Mouse (Mus musculus) heart, postnatal 10 days (tissue): Measurements from ENCODE around the gene Atp6v0a1. TPM values are rescaled to one million over a fixed set of nuclear protein-coding genes. Genes with fewer than 3 reads are reported as not detected.

ENCODE experiments used
- microRNA-seq, 2 experiments: library from miRNA; unstranded; fragments of <30 nt; microRNA quantifications; one replicate each; pipeline ENCODE4 v1.2.0; 2022
- total RNA-seq, 2 experiments: library from RNA; stranded (reverse); gene quantifications; 2 replicates each; pipeline ENCODE4 v1.2.3; 2021

The Atp6v0a1 gene
- total RNA-seq, 2 experiments from 2014 or later: 89.6 to 93.8 TPM

Small RNAs within 50 kb of the gene (microRNA-seq; reads per million reads assigned to microRNA genes)
- gene Mir6928: 0.47 to 1.4 reads per million in 2 experiments

Other genes starting within 250 kb of the Atp6v0a1 start
- not detected for gene Kcnh4, start 249.5 kb upstream of the Atp6v0a1 start, total RNA-seq
- gene Hcrt, start 246.5 kb upstream of the Atp6v0a1 start, total RNA-seq: not detected
- 10 to 100 TPM; 10.4 to 12.6 TPM for gene Ghdc, start 238.5 kb upstream of the Atp6v0a1 start, total RNA-seq
- 10 to 100 TPM; 52.1 to 58.6 TPM for gene Stat5b, start 158.7 kb upstream of the Atp6v0a1 start, total RNA-seq
- 10 to 100 TPM; 22.9 to 26.9 TPM for gene Stat5a, start 150.1 kb upstream of the Atp6v0a1 start, total RNA-seq
- 100 to 1,000 TPM; 110 to 117 TPM for gene Stat3, start 69.9 kb upstream of the Atp6v0a1 start, total RNA-seq
- gene Cavin1, start 38.6 kb upstream of the Atp6v0a1 start, total RNA-seq: 100 to 1,000 TPM; 462 to 471 TPM
- gene Naglu, start 60.6 kb downstream of the Atp6v0a1 start, total RNA-seq: 1 to 10 TPM; 9.9 to 10.0 TPM
- gene Hsd17b1, start 69.0 kb downstream of the Atp6v0a1 start, total RNA-seq: under 1 TPM in 1 of 2 experiments, not detected in 1; 0.45 TPM
- gene Coasy, start 73.1 kb downstream of the Atp6v0a1 start, total RNA-seq: 10 to 100 TPM; 18.7 to 21.4 TPM
- gene Mlx, start 77.8 kb downstream of the Atp6v0a1 start, total RNA-seq: 10 to 100 TPM; 14.1 to 18.1 TPM
- gene Psmc3ip, start 86.0 kb downstream of the Atp6v0a1 start, total RNA-seq: 1 to 10 TPM; 5.0 to 5.6 TPM
- gene Retreg3, start 110.4 kb downstream of the Atp6v0a1 start, total RNA-seq: 10 to 100 TPM; 37.6 to 41.6 TPM
- 10 to 100 TPM; 27.0 to 31.1 TPM for gene Tubg1, start 110.5 kb downstream of the Atp6v0a1 start, total RNA-seq
- 1 to 10 TPM; 3.4 to 3.5 TPM for gene Tubg2, start 146.5 kb downstream of the Atp6v0a1 start, total RNA-seq
- 1 to 10 TPM; 1.8 to 2.1 TPM for gene Cntnap1, start 161.1 kb downstream of the Atp6v0a1 start, total RNA-seq
- 10 to 100 TPM; 23.6 to 28.3 TPM for gene Plekhh3, start 161.9 kb downstream of the Atp6v0a1 start, total RNA-seq
- under 1 TPM; 0.14 to 0.20 TPM for gene Ccr10, start 166.0 kb downstream of the Atp6v0a1 start, total RNA-seq
- 10 to 100 TPM; 20.5 to 22.5 TPM for gene Ezh1, start 217.0 kb downstream of the Atp6v0a1 start, total RNA-seq
- 100 to 1,000 TPM; 146 to 180 TPM for gene Ramp2, start 236.6 kb downstream of the Atp6v0a1 start, total RNA-seq
- gene Vps25, start 244.3 kb downstream of the Atp6v0a1 start, total RNA-seq: 100 to 1,000 TPM in 1 of 2 experiments, 10 to 100 TPM in 1; 97.5 to 111 TPM